Mouse (Mus musculus) hindbrain, embryonic 10.5 days (tissue): ENCODE measurements around the gene Bcar3. TPM values are rescaled to one million over a fixed set of nuclear protein-coding genes. Genes with fewer than 3 reads are reported as not detected.
A peak's percentile ranks its signal among the peaks of the same experiment; 100 is the strongest.

Experiments
- DNase-seq: peaks from one replicate; pipeline ENCODE4 v3.0.0-alpha.2; 2017; ENCODE audit warnings: low spot score
- H3K27ac ChIP-seq: fragments of 300-500 bp; sonication (generic); 2 replicates; pipeline ENCODE4 v1.5.1; 2016; ENCODE audit warnings: mild to moderate bottlenecking, moderate library complexity
- H3K27me3 ChIP-seq: fragments of 300-500 bp; sonication (generic); 2 replicates; pipeline ENCODE4 v1.6.1; 2016; ENCODE audit warnings: mild to moderate bottlenecking; ENCODE audit not compliant: poor library complexity, insufficient read depth, severe bottlenecking
- H3K36me3 ChIP-seq: fragments of 300-500 bp; sonication (generic); 2 replicates; pipeline ENCODE4 v1.6.1; 2016; ENCODE audit warnings: mild to moderate bottlenecking, moderate library complexity
- H3K4me1 ChIP-seq: fragments of 300-500 bp; sonication (generic); replicated peaks from 2 replicates; pipeline ENCODE4 v1.6.1; 2016; ENCODE audit warnings: mild to moderate bottlenecking
- H3K4me3 ChIP-seq: fragments of 300-500 bp; sonication (generic); 2 replicates; pipeline ENCODE4 v1.5.1; 2016; ENCODE audit warnings: mild to moderate bottlenecking, moderate library complexity
- H3K9me3 ChIP-seq: fragments of 300-500 bp; sonication (generic); 2 replicates; pipeline ENCODE4 v1.6.1; 2016; ENCODE audit warnings: mild to moderate bottlenecking, moderate library complexity
- WGBS: fragments of 180-500 bp; shearing (Covaris S2); methylation state at CpG from one replicate; pipeline ENCODE4 v1.1.7; 2016; 5-methylcytosine and 5-hydroxymethylcytosine counted together
- polyA plus RNA-seq: library from polyadenylated mRNA; unstranded; fragments of >200 nt; fragmentation: Nextera tagmentation; extraction: Ambion mirVana; gene quantifications from 2 replicates; pipeline ENCODE4 v1.2.1, GENCODE M21; 2016

Bcar3 gene
- polyA plus RNA-seq, 1 experiment from 2014 or later, result 10.5 TPM

DNA sequence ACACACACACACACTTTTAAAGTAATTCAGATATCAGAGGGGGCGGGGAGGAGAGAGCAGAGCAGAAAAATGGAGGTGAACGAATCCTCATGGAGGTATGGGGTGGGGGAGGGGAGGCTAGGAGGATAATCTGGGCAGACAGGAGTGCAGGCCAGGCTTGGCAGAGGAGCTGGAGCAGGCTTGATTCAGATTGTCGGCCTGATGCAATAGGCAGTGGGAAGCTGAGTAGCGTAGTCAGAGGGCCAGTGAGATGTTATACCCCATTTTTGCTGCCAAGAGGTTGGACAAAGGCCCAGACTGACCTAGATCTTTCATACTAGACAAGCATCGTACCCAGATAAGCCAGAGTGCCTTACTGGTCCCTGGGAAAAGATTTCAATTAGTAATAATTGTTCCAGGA is 3.0 kb downstream of the Bcar3 start:
- Histone ChIP-seq H3K36me3 (no peaks in the 10 kb centered on the region), H3K4me3 (no peak overlapping the region), H3K4me1 (peaks cover 45% of the 10 kb centered on the region), H3K27me3 (no peaks in the 10 kb centered on the region), H3K27ac (no peak overlapping the region), H3K9me3 (no peaks in the 10 kb centered on the region)
- DNase-seq, result no peak
- 68% methylated on average over 5 of the region's 5 CpGs for WGBS

DNA sequence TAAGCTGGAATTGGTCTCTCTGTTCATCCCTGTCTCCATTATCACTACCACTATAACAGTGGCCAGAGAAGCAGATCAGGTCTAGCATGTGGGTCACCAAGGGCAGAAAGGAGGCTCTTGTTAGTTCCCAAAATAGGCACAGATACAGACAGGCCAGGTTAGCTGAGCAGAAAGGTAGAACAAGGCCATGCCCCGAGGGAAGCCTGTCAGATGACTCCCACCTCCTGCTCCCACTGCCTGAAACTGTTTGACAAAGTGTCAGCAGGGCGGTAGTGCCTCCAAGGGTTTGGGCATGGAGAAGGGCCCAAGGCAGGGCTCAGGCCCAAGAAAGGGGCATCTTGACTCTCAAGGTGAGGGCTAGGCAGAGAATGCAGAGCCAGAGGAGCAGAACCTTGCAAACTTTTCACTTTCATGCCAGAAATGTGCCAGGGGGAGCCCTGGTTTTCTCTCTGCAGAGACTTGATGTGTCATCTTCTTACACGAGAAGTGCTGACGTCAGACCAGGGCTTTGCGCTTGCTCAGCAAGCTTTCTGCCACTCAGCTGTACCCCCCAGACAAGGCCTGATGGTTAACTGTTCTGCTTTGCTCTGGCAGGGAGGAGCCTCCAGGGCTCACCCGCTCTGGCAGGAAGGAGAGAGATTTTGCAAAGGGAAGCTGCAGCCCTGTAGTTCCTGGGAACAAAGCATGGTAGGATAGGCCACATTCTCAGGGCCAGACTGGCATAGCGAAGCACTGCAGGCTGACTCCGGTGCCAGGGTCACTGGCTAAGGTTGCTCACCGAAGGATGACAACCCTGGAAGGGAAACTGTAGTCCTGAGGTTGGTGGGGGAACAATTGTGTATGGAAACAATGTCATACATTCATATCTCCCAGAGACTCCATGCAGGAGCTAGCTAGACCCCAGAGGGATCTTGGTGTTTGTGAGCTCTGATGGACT is 7.3 kb downstream of the Bcar3 start:
- no peak overlapping the region for H3K4me3 ChIP-seq
- 68% methylated on average over 9 of the region's 9 CpGs for WGBS
- H3K27me3 ChIP-seq, result no peaks in the 10 kb centered on the region
- no peaks in the 10 kb centered on the region for H3K9me3 ChIP-seq
- no peaks in the 10 kb centered on the region for H3K36me3 ChIP-seq
- H3K4me1 ChIP-seq, result peaks cover 20% of the 10 kb centered on the region
- peak overlapping the region; percentile 64 for H3K27ac ChIP-seq
- DNase-seq, result no peak

DNA sequence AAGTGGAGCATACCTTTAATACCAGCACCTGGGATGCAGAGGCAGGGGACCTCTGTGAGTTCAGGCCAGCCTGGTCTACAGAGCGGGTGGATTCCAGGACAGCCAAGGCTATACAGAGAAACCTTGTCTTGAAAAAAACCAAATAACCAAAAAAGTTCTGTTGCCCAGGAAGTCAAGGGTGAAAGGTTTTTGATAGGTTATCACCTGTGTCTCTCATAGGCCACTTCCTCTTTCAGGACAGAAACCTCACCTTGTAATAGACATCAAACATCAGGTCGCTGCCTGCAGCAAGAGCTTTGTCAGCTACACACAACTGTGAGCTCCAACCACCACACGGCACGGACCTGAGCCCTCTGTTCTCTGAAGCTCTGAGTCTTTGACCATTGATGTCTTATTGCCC is 10.6 kb downstream of the Bcar3 start:
- 89% methylated on average over 4 of the region's 4 CpGs for WGBS
- Histone ChIP-seq H3K36me3 (no peaks in the 10 kb centered on the region), H3K4me3 (no peak overlapping the region), H3K9me3 (no peaks in the 10 kb centered on the region), H3K4me1 (peaks cover 13% of the 10 kb centered on the region), H3K27ac (no peak overlapping the region), H3K27me3 (peaks cover 6% of the 10 kb centered on the region; the same call in 1 of the 2 replicates)
- DNase-seq, result no peak

DNA sequence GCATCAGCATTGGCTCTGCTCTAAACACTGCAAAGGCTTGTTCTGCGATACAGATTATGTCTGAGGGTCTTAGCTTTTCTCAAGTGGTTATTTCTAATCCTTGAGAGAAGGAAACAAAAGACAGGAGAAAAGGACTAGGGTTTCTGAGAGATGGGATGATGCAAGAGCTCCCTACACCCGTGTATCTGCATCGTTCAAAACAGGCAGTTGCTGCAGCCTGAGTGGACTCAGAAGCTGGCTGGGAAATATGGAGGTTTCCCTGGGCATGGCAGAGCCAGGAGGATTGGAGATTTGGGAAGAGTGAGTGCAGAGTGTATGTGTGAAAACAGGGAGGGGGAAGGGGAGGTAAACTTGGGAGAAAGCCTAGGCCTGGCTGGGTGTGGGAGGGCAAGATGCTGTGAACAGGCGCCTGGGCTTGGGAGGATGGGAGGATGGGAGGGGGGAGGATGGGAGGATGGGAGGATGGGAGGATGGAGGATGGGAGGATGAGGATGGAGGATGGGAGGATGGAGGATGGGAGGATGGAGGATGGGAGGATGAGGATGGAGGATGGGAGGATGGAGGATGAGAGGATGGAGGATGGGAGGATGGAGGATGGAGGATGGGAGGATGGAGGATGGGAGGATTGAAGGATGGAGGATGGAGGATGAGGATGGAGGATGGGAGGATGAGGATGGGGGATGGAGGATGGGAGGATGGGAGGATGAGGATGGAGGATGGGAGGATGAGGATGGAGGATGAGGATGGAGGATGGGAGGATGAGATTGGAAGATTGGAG is 14.1 kb downstream of the Bcar3 start:
- Histone ChIP-seq H3K36me3 (no peaks in the 10 kb centered on the region), H3K9me3 (no peaks in the 10 kb centered on the region), H3K27ac (no peak overlapping the region), H3K4me3 (no peak overlapping the region), H3K4me1 (no peaks in the 10 kb centered on the region; the same call in 1 of the 2 replicates), H3K27me3 (peaks cover 6% of the 10 kb centered on the region; the same call in 1 of the 2 replicates)
- 63% methylated on average over 4 of the region's 4 CpGs for WGBS
- no peak for DNase-seq

GRCm38 (mm10) chr3:122308981-122309380 is 15.0 kb downstream of the Bcar3 start:
- no peaks in the 10 kb centered on the region for H3K9me3 ChIP-seq
- H3K27me3 ChIP-seq, result peaks cover 6% of the 10 kb centered on the region; the same call in 1 of the 2 replicates
- no peak for DNase-seq
- H3K36me3 ChIP-seq, result no peaks in the 10 kb centered on the region
- 33% methylated on average over 6 of the region's 6 CpGs for WGBS
- H3K4me1 ChIP-seq, result peaks cover 4% of the 10 kb centered on the region
- no peak overlapping the region for H3K4me3 ChIP-seq
- H3K27ac ChIP-seq, result no peak overlapping the region

GRCm38 (mm10) chr3:122312078-122312477 is 18.1 kb downstream of the Bcar3 start:
- WGBS, result 15% methylated on average over 2 of the region's 2 CpGs
- no peak overlapping the region for H3K4me3 ChIP-seq
- peak; percentile 88 for DNase-seq
- H3K27me3 ChIP-seq, result peaks cover 6% of the 10 kb centered on the region; the same call in 1 of the 2 replicates
- H3K36me3 ChIP-seq, result no peaks in the 10 kb centered on the region
- peaks cover 21% of the 10 kb centered on the region for H3K4me1 ChIP-seq
- no peaks in the 10 kb centered on the region for H3K9me3 ChIP-seq
- H3K27ac ChIP-seq, result no peak overlapping the region

- peaks cover 26% of the 10 kb centered on the region for H3K4me1 ChIP-seq
- H3K9me3 ChIP-seq, result no peaks in the 10 kb centered on the region
- H3K36me3 ChIP-seq, result no peaks in the 10 kb centered on the region
- peaks cover 6% of the 10 kb centered on the region; the same call in 1 of the 2 replicates for H3K27me3 ChIP-seq
- no peak overlapping the region for H3K4me3 ChIP-seq
- no peak for DNase-seq
- H3K27ac ChIP-seq, result no peak overlapping the region
- 84% methylated on average over 10 of the region's 10 CpGs for WGBS
These were observed 19.1 kb downstream of the Bcar3 start for GRCm38 (mm10) chr3:122312936-122313629.

DNA sequence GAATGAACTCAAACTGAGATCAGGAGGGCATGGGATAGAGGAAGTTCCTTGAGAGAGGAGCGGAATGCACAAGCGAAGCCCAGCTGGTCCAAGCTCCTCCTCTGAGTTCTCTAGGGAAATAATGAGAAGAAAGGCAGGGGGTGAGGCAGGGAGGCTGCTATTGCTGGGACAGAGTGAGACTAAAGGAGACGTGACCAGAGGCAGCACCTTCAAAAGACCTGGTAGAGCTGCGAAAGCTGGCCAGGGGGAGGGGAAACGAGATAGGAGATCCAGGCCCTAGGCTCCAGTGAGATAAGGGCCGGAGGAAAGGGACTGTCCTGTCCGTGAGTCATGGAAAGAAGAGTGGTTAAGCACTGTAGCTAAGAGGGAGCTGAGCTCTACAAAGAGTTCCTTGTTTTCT is 20.0 kb downstream of the Bcar3 start:
- peak overlapping the region; percentile 62; the same call in 1 of the 2 replicates for H3K27ac ChIP-seq

GRCm38 (mm10) chr3:122316621-122317020 is 22.7 kb downstream of the Bcar3 start:
- Histone ChIP-seq H3K4me3 (0 out of 2 replicates have a peak overlapping the region, but pooled peaks have one; percentile 16), H3K27ac (peak overlapping the region; percentile 53; the same call in 1 of the 2 replicates), H3K36me3 (no peaks in the 10 kb centered on the region), H3K9me3 (no peaks in the 10 kb centered on the region), H3K4me1 (peaks cover 29% of the 10 kb centered on the region), H3K27me3 (no peaks in the 10 kb centered on the region)
- WGBS, result 25% methylated on average over 11 of the region's 11 CpGs
- no peak for DNase-seq

More for the DNA sequence above, 20.0 kb downstream of the Bcar3 start:
- no peaks in the 10 kb centered on the region for H3K36me3 ChIP-seq
- H3K27me3 ChIP-seq, result peaks cover under 1% of the 10 kb centered on the region; the same call in 1 of the 2 replicates
- no peak for DNase-seq
- peaks cover 26% of the 10 kb centered on the region for H3K4me1 ChIP-seq
- 44% methylated on average over 7 of the region's 7 CpGs for WGBS
- H3K9me3 ChIP-seq, result no peaks in the 10 kb centered on the region
- no peak overlapping the region for H3K4me3 ChIP-seq

- Histone ChIP-seq H3K4me1 (peaks cover 36% of the 10 kb centered on the region), H3K27ac (no peak overlapping the region), H3K27me3 (no peaks in the 10 kb centered on the region), H3K9me3 (no peaks in the 10 kb centered on the region), H3K36me3 (no peaks in the 10 kb centered on the region), H3K4me3 (no peak overlapping the region)
- no peak for DNase-seq
- 91% methylated on average over 6 of the region's 6 CpGs for WGBS
These were observed 23.4 kb downstream of the Bcar3 start for GRCm38 (mm10) chr3:122317339-122317738.

GRCm38 (mm10) chr3:122322226-122322625 is 28.3 kb downstream of the Bcar3 start:
- no peaks in the 10 kb centered on the region for H3K9me3 ChIP-seq
- H3K27me3 ChIP-seq, result no peaks in the 10 kb centered on the region
- H3K4me3 ChIP-seq, result no peak overlapping the region
- peaks cover 18% of the 10 kb centered on the region for H3K4me1 ChIP-seq
- peak overlapping the region; percentile 18; the same call in 1 of the 2 replicates for H3K27ac ChIP-seq
- 75% methylated on average over 9 of the region's 9 CpGs for WGBS
- DNase-seq, result no peak
- H3K36me3 ChIP-seq, result no peaks in the 10 kb centered on the region

DNA sequence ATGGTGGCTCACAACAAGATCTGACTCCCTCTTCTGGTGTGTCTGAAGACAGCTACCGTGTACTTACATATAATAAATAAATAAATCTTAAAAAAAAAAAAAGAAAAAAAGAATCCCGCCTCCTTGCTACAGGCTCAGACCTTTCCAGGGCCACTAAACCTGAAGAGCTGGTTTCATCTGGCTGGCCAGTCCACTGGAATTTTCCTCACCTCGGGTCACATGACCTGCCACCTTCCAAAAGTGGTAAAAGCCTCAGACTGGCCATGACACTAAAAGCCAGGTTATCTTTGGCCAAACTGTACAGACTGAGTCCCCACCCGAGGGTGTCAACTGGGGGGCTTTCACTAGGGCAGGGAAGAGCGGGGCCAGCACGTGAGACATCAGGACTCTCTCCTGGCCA is 29.9 kb downstream of the Bcar3 start:
- DNase-seq, result no peak
- H3K36me3 ChIP-seq, result no peaks in the 10 kb centered on the region
- H3K4me3 ChIP-seq, result no peak overlapping the region
- H3K4me1 ChIP-seq, result peaks cover 16% of the 10 kb centered on the region
- no peaks in the 10 kb centered on the region for H3K27me3 ChIP-seq
- WGBS, result 87% methylated on average over 6 of the region's 6 CpGs
- H3K9me3 ChIP-seq, result no peaks in the 10 kb centered on the region
- H3K27ac ChIP-seq, result no peak overlapping the region
